Mouse (Mus musculus): ENCODE data around the gene Anln. TPM values are rescaled to one million over a fixed set of nuclear protein-coding genes. Genes with fewer than 3 reads are reported as not detected.
A peak's percentile ranks its signal among the peaks of the same experiment; 100 is the strongest.

Anln gene
- polyA plus RNA-seq, 1 experiment from 2014 or later: 87.6 TPM

DNA sequence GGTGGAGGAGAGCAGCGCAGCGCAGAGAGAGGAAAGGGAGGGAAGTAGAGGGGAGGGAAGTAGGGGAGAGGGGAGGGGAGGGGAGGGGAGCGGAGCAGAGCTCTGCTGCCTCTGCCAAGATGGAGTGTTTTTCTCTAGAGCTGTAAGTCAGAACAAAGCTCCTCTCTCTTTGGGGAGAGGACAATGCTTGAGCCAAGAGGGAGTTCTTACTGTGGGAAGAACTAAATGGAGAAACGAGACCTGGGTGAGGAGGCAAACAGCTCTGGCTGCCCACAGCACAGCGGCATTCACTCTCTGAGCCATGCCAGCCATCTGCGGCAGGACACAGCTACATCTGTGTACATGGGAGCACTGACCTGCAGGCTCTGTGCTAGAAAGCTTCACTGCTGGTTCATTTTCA lies 21.0 kb downstream of the Anln start:
- no peaks in the 10 kb centered on the region for H3K27me3 ChIP-seq
- in situ Hi-C loops (cut with MboI; ENCODE audit: low pct_unique_long_range_greater_than_20kb): no loop called here
- CTCF ChIA-PET: interaction anchor here (1.1 to 1.9 kb wide), 2 partner anchors 17 to 18 kb away, joined by 4 to 5 read pairs; no protein-coding TSS in a partner anchor
- DNase-seq (ENCODE audit: low read depth, low spot score) (no peak), ATAC-seq (no peak)
- POLR2A ChIA-PET: no interaction called here
- TF ChIP-seq CTCF (IDR thresholded peaks at IDR 0.05): no peak

GRCm38 (mm10) chr9:22366621-22367020 lies 22.4 kb downstream of the Anln start:
- no peaks in the 10 kb centered on the region for H3K27me3 ChIP-seq
- CTCF ChIA-PET: interaction anchor here (0.7 kb wide), 1 partner anchor 10 kb away, joined by 3 read pairs; no protein-coding TSS in a partner anchor
- ATAC-seq: no peak
- in situ Hi-C loops (cut with MboI; ENCODE audit: low pct_unique_long_range_greater_than_20kb): no loop called here
- DNase-seq (ENCODE audit: low read depth, low spot score): no peak
- no peak for TF ChIP-seq CTCF (IDR thresholded peaks at IDR 0.05)
- POLR2A ChIA-PET: interaction anchor here (0.8 kb wide), 1 partner anchor 283 kb away, joined by 5 read pairs; no protein-coding TSS in a partner anchor

GRCm38 (mm10) chr9:22366221-22366620 lies 22.8 kb downstream of the Anln start:
- ChIA-PET POLR2A (interaction anchor here (0.8 kb wide), 1 partner anchor 282 kb away, joined by 5 read pairs; no protein-coding TSS in a partner anchor), CTCF (interaction anchor here (0.7 kb wide), 1 partner anchor 10 kb away, joined by 3 read pairs; no protein-coding TSS in a partner anchor)
- H3K27me3 ChIP-seq: no peaks in the 10 kb centered on the region
- in situ Hi-C loops (cut with MboI; ENCODE audit: low pct_unique_long_range_greater_than_20kb): no loop called here
- DNase-seq (ENCODE audit: low read depth, low spot score) (no peak), ATAC-seq (no peak)
- no peak for TF ChIP-seq CTCF (IDR thresholded peaks at IDR 0.05)

GRCm38 (mm10) chr9:22360916-22361315 lies 28.1 kb downstream of the Anln start:
- CTCF ChIA-PET: no interaction called here
- H3K27me3 ChIP-seq: no peaks in the 10 kb centered on the region
- POLR2A ChIA-PET: no interaction called here
- ATAC-seq (no peak), DNase-seq (ENCODE audit: low read depth, low spot score) (no peak)
- in situ Hi-C loops (cut with MboI; ENCODE audit: low pct_unique_long_range_greater_than_20kb): no loop called here
- TF ChIP-seq CTCF (IDR thresholded peaks at IDR 0.05): no peak

DNA sequence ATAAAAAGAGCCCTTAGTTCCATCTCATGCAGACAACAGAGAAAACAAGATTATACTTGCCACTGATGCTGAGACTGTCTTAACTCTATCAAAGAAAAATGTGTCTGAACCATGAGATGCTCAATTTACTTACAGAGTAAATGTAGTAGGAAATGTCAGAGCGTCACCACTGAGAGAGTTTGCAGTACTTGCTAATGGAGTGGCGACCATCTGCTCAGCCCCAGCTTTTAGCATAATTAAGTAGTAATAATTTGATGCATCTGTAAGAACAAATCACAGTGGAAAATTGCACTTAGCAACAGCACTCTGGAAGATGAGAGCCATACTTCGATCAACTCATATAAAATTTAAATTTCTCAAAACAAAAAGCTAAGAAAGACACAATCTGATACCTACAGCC lies 33.1 kb downstream of the Anln start:
- in situ Hi-C loops (cut with MboI; ENCODE audit: low pct_unique_long_range_greater_than_20kb): no loop called here
- no peak for DNase-seq (ENCODE audit: low read depth, low spot score)
- no peak for ATAC-seq
- no peaks in the 10 kb centered on the region for H3K27me3 ChIP-seq
- CTCF ChIA-PET: interaction anchor here (0.6 to 1.8 kb wide), 3 partner anchors 10 to 16 kb away, joined by 3 to 4 read pairs (median 3); no protein-coding TSS in a partner anchor
- POLR2A ChIA-PET: no interaction called here
- TF ChIP-seq CTCF (IDR thresholded peaks at IDR 0.05): no peak

GRCm38 (mm10) chr9:22353901-22354300 lies 35.1 kb downstream of the Anln start:
- ATAC-seq (no peak), DNase-seq (ENCODE audit: low read depth, low spot score) (no peak)
- in situ Hi-C loops (cut with MboI; ENCODE audit: low pct_unique_long_range_greater_than_20kb): no loop called here
- POLR2A ChIA-PET: interaction anchor here (0.6 kb wide), 1 partner anchor 97 kb away, joined by 3 read pairs; no protein-coding TSS in a partner anchor
- CTCF ChIA-PET: no interaction called here
- no peak for TF ChIP-seq CTCF (IDR thresholded peaks at IDR 0.05)
- H3K27me3 ChIP-seq: no peaks in the 10 kb centered on the region

- in situ Hi-C loops (cut with MboI; ENCODE audit: low pct_unique_long_range_greater_than_20kb): no loop called here
- peak; percentile 14 for TF ChIP-seq CTCF (IDR thresholded peaks at IDR 0.05)
- no peaks in the 10 kb centered on the region for H3K27me3 ChIP-seq
- ATAC-seq (no peak), DNase-seq (ENCODE audit: low read depth, low spot score) (no peak)
- ChIA-PET POLR2A (interaction anchor here (0.6 kb wide), 1 partner anchor 97 kb away, joined by 3 read pairs; no protein-coding TSS in a partner anchor), CTCF (no interaction called here)
Measured at GRCm38 (mm10) chr9:22353465-22353864, 35.5 kb downstream of the Anln start.

- in situ Hi-C loops (cut with MboI; ENCODE audit: low pct_unique_long_range_greater_than_20kb): no loop called here
- no peak for TF ChIP-seq CTCF (IDR thresholded peaks at IDR 0.05)
- ChIA-PET CTCF (no interaction called here), POLR2A (no interaction called here)
- H3K27me3 ChIP-seq: no peaks in the 10 kb centered on the region
- DNase-seq (ENCODE audit: low read depth, low spot score): no peak
- no peak for ATAC-seq
Measured at GRCm38 (mm10) chr9:22340331-22340730, 48.7 kb downstream of the Anln start.

- TF ChIP-seq CTCF (IDR thresholded peaks at IDR 0.05): peak; percentile 36
- DNase-seq (ENCODE audit: low read depth, low spot score) (no peak), ATAC-seq (no peak)
- in situ Hi-C loops (cut with MboI; ENCODE audit: low pct_unique_long_range_greater_than_20kb): no loop called here
- no peaks in the 10 kb centered on the region for H3K27me3 ChIP-seq
- CTCF ChIA-PET: no interaction called here
- POLR2A ChIA-PET: no interaction called here
Measured at GRCm38 (mm10) chr9:22337217-22337616, 51.8 kb downstream of the Anln start.

DNA sequence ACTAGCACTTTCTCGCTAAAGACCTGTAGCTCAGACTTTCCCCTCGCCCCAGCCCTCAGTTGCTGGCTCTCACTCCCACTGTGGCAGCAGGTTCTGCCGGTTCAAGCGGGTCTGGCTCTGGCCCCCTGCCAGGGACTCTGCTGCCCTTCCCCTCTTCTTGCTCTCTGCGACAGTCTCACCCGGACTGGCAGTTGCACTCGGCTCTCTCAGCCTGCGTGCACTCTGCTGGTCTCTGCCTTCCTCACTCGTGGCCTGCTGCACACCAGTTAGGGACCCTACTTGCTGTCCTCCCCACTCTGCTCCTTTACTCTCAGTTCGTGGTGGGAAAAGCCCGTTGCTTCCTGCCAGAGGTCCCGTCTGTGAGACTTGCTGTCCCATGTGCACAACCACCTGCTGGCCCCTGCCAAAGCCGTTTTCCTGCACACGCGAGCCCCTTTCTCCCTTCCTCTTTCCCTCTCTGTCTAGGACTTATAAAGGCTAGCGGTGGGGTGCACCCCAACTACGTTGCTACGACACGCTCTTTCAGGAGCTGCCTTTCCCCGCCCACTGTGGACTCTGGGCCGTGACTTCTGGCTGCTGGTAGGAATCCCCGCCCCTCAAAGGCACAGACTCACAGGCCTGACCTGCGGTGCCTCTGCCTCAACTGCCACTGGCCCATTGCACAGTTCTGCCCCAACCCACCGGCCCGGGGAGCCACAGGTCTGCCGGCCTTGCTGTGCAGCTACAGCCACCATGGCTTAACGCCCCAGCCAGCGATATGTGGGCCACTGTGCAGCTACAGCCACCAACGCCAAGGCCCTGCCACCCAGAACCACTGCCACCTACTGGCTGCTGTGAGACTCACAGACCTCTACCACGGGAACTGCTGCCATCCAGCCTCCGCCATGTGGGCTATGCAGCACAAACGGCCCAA lies 61.3 kb downstream of the Anln start:
- POLR2A ChIA-PET: interaction anchor here (0.6 kb wide), 1 partner anchor 87 kb away, joined by 13 read pairs; no protein-coding TSS in a partner anchor
- in situ Hi-C loops (cut with MboI; ENCODE audit: low pct_unique_long_range_greater_than_20kb): no loop called here

GRCm38 (mm10) chr9:22327099-22327474 lies 61.9 kb downstream of the Anln start:
- CTCF ChIA-PET: no interaction called here
- POLR2A ChIA-PET: no interaction called here
- DNase-seq (ENCODE audit: low read depth, low spot score) (no peak), ATAC-seq (no peak)
- in situ Hi-C loops (cut with MboI; ENCODE audit: low pct_unique_long_range_greater_than_20kb): no loop called here
- no peaks in the 10 kb centered on the region for H3K27me3 ChIP-seq
- no peak for TF ChIP-seq CTCF (IDR thresholded peaks at IDR 0.05)

More for the DNA sequence above, 61.3 kb downstream of the Anln start:
- no peaks in the 10 kb centered on the region for H3K27me3 ChIP-seq
- peak; percentile 44 for TF ChIP-seq CTCF (IDR thresholded peaks at IDR 0.05)
- DNase-seq (ENCODE audit: low read depth, low spot score) (no peak), ATAC-seq (no peak)
- CTCF ChIA-PET: no interaction called here
